Mouse (Mus musculus) cortical plate, adult 2 months (tissue): ENCODE data around the gene Bmp2.

Experiments used
- CTCF ChIP-seq: fragments of 200-500 bp; IDR thresholded peaks from 2 replicates; pipeline ENCODE4 v1.5.1; 2011; ENCODE audit warnings: mild to moderate bottlenecking, control low read depth, low read length; ENCODE audit not compliant: insufficient read depth; ENCODE audit errors: extremely low read depth
- POLR2A ChIP-seq: fragments of 200-500 bp; IDR thresholded peaks from 2 replicates; pipeline ENCODE4 v1.6.1; 2011; ENCODE audit warnings: mild to moderate bottlenecking, low read length, control low read depth; ENCODE audit not compliant: insufficient read depth; ENCODE audit errors: extremely low read depth

- TF ChIP-seq CTCF (no peak), POLR2A (no peak)
Measured at GRCm38 (mm10) chr2:133565424-133565823, 13.5 kb downstream of the Bmp2 start.
